Mouse (Mus musculus) thymus, adult 2 months (tissue): ENCODE data around the gene Myoc.

Source experiments
- CTCF ChIP-seq: fragments of 200-500 bp; IDR thresholded peaks from 2 replicates; pipeline ENCODE4 v1.5.1; 2012; ENCODE audit warnings: mild to moderate bottlenecking, control low read depth, low read length, moderate library complexity, borderline replicate concordance; ENCODE audit not compliant: control insufficient read depth, poor library complexity, insufficient read depth; ENCODE audit errors: extremely low read depth
- POLR2A ChIP-seq: fragments of 200-500 bp; IDR thresholded peaks from 2 replicates; pipeline ENCODE4 v1.6.1; 2012; ENCODE audit warnings: mild to moderate bottlenecking, low read length, control low read depth, moderate library complexity; ENCODE audit not compliant: control insufficient read depth, poor library complexity, insufficient read depth; ENCODE audit errors: extremely low read depth

- no peak for TF ChIP-seq POLR2A
- TF ChIP-seq CTCF, result no peak
Observed at GRCm38 (mm10) chr1:162636516-162636915, 2.4 kb upstream of the Myoc start.
